Mouse (Mus musculus): Measurements from ENCODE around the gene Wwtr1. TPM values are rescaled to one million over a fixed set of nuclear protein-coding genes. Genes with fewer than 3 reads are reported as not detected.

Wwtr1 gene
- polyA plus RNA-seq, 2 experiments, result 34.5 to 54.2 TPM

GRCm38 (mm10) chr3:57558761-57559160, 16.9 kb downstream of the Wwtr1 start:
- no peak overlapping the region for H3K9ac ChIP-seq (ENCODE audit: low read depth, low read length, severe bottlenecking)
- no peak for TF ChIP-seq POLR2A (IDR thresholded peaks at IDR 0.05; ENCODE audit: borderline replicate concordance, extremely low read depth, insufficient read depth, insufficient read length)
- no peak overlapping the region for H3K4me2 ChIP-seq (replicated peaks; ENCODE audit: low read depth, low read length, severe bottlenecking)
- no peak overlapping the region for H3K27ac ChIP-seq (replicated peaks; ENCODE audit: low read depth, low read length)
- WGBS, result 89% methylated on average over 6 of the region's 6 CpGs
- H3K4me3 ChIP-seq (replicated peaks; ENCODE audit: low read length), result no peak overlapping the region
- 0 out of 2 replicates have a peak, but pooled peaks cover 7% of the 10 kb centered on the region for H3K4me1 ChIP-seq (ENCODE audit: control insufficient read depth, insufficient read depth, low read length)
- H3K27me3 ChIP-seq (ENCODE audit: control insufficient read depth, insufficient read depth, low read length), result no peaks in the 10 kb centered on the region
- no peak for DNase-seq (ENCODE audit: low spot score)
- ATAC-seq (ENCODE audit: low FRiP score, low read depth), result no peak
- peaks cover 11% of the 10 kb centered on the region for H3K36me3 ChIP-seq (ENCODE audit: control insufficient read depth, insufficient read depth, low read length)
- H3K9me3 ChIP-seq (ENCODE audit: control insufficient read depth, low read length), result no peaks in the 10 kb centered on the region

GRCm38 (mm10) chr3:57557408-57557807, 18.3 kb downstream of the Wwtr1 start:
- TF ChIP-seq POLR2A (IDR thresholded peaks at IDR 0.05; ENCODE audit: borderline replicate concordance, extremely low read depth, insufficient read depth, insufficient read length), result no peak
- H3K27me3 ChIP-seq (ENCODE audit: control insufficient read depth, insufficient read depth, low read length), result no peaks in the 10 kb centered on the region
- 93% methylated on average over 4 of the region's 4 CpGs for WGBS
- H3K4me2 ChIP-seq (replicated peaks; ENCODE audit: low read depth, low read length, severe bottlenecking), result no peak overlapping the region
- H3K27ac ChIP-seq (replicated peaks; ENCODE audit: low read depth, low read length), result no peak overlapping the region
- H3K4me1 ChIP-seq (ENCODE audit: control insufficient read depth, insufficient read depth, low read length), result no peaks in the 10 kb centered on the region
- H3K9ac ChIP-seq (ENCODE audit: low read depth, low read length, severe bottlenecking), result no peak overlapping the region
- no peak overlapping the region for H3K4me3 ChIP-seq (replicated peaks; ENCODE audit: low read length)
- peaks cover 11% of the 10 kb centered on the region for H3K36me3 ChIP-seq (ENCODE audit: control insufficient read depth, insufficient read depth, low read length)
- ATAC-seq (ENCODE audit: low FRiP score, low read depth) (no peak), DNase-seq (ENCODE audit: low spot score) (no peak)
- no peaks in the 10 kb centered on the region for H3K9me3 ChIP-seq (ENCODE audit: control insufficient read depth, low read length)

- TF ChIP-seq POLR2A (IDR thresholded peaks at IDR 0.05; ENCODE audit: borderline replicate concordance, extremely low read depth, insufficient read depth, insufficient read length), result no peak
- ATAC-seq (ENCODE audit: low FRiP score, low read depth), result no peak
These were observed 20.1 kb downstream of the Wwtr1 start for GRCm38 (mm10) chr3:57555560-57555959.

GRCm38 (mm10) chr3:57554890-57555239, 20.8 kb downstream of the Wwtr1 start:
- no peaks in the 10 kb centered on the region for H3K9me3 ChIP-seq (ENCODE audit: control insufficient read depth, low read length)
- H3K27me3 ChIP-seq (ENCODE audit: control insufficient read depth, insufficient read depth, low read length), result no peaks in the 10 kb centered on the region
- H3K4me2 ChIP-seq (replicated peaks; ENCODE audit: low read depth, low read length, severe bottlenecking), result no peak overlapping the region
- H3K27ac ChIP-seq (replicated peaks; ENCODE audit: low read depth, low read length), result no peak overlapping the region
- WGBS, result 88% methylated on average over 3 of the region's 3 CpGs
- DNase-seq (ENCODE audit: low spot score), result no peak
- H3K4me3 ChIP-seq (replicated peaks; ENCODE audit: low read length), result no peak overlapping the region
- H3K9ac ChIP-seq (ENCODE audit: low read depth, low read length, severe bottlenecking), result no peak overlapping the region
- ATAC-seq (ENCODE audit: low FRiP score, low read depth), result no peak
- H3K36me3 ChIP-seq (ENCODE audit: control insufficient read depth, insufficient read depth, low read length), result peaks cover 5% of the 10 kb centered on the region; the same call in 1 of the 2 replicates
- H3K4me1 ChIP-seq (ENCODE audit: control insufficient read depth, insufficient read depth, low read length), result no peaks in the 10 kb centered on the region
- no peak for TF ChIP-seq POLR2A (IDR thresholded peaks at IDR 0.05; ENCODE audit: borderline replicate concordance, extremely low read depth, insufficient read depth, insufficient read length)

More at GRCm38 (mm10) chr3:57555560-57555959, 20.1 kb downstream of the Wwtr1 start:
- Histone ChIP-seq H3K27ac (replicated peaks; ENCODE audit: low read depth, low read length) (no peak overlapping the region), H3K4me2 (replicated peaks; ENCODE audit: low read depth, low read length, severe bottlenecking) (no peak overlapping the region), H3K9me3 (ENCODE audit: control insufficient read depth, low read length) (no peaks in the 10 kb centered on the region), H3K4me1 (ENCODE audit: control insufficient read depth, insufficient read depth, low read length) (no peaks in the 10 kb centered on the region), H3K27me3 (ENCODE audit: control insufficient read depth, insufficient read depth, low read length) (no peaks in the 10 kb centered on the region), H3K4me3 (replicated peaks; ENCODE audit: low read length) (no peak overlapping the region), H3K36me3 (ENCODE audit: control insufficient read depth, insufficient read depth, low read length) (peaks cover 5% of the 10 kb centered on the region), H3K9ac (ENCODE audit: low read depth, low read length, severe bottlenecking) (no peak overlapping the region)
- DNase-seq (ENCODE audit: low spot score), result no peak
- WGBS, result 53% methylated on average over 3 of the region's 3 CpGs

- DNase-seq (ENCODE audit: low spot score) (no peak), ATAC-seq (ENCODE audit: low FRiP score, low read depth) (no peak)
- H3K4me3 ChIP-seq (replicated peaks; ENCODE audit: low read length), result no peak overlapping the region
These were observed 21.4 kb downstream of the Wwtr1 start for GRCm38 (mm10) chr3:57554124-57554889.

More at GRCm38 (mm10) chr3:57554124-57554889, 21.4 kb downstream of the Wwtr1 start:
- WGBS, result 84% methylated on average over 10 of the region's 10 CpGs
- H3K9me3 ChIP-seq (ENCODE audit: control insufficient read depth, low read length), result no peaks in the 10 kb centered on the region
- H3K9ac ChIP-seq (ENCODE audit: low read depth, low read length, severe bottlenecking), result no peak overlapping the region
- H3K27me3 ChIP-seq (ENCODE audit: control insufficient read depth, insufficient read depth, low read length), result no peaks in the 10 kb centered on the region
- H3K36me3 ChIP-seq (ENCODE audit: control insufficient read depth, insufficient read depth, low read length), result no peaks in the 10 kb centered on the region; the same call in 1 of the 2 replicates
- H3K27ac ChIP-seq (replicated peaks; ENCODE audit: low read depth, low read length), result no peak overlapping the region
- no peak for TF ChIP-seq POLR2A (IDR thresholded peaks at IDR 0.05; ENCODE audit: borderline replicate concordance, extremely low read depth, insufficient read depth, insufficient read length)
- H3K4me1 ChIP-seq (ENCODE audit: control insufficient read depth, insufficient read depth, low read length), result no peaks in the 10 kb centered on the region
- no peak overlapping the region for H3K4me2 ChIP-seq (replicated peaks; ENCODE audit: low read depth, low read length, severe bottlenecking)
